Mouse (Mus musculus) heart, adult 9 months (tissue): ENCODE results near the gene Tmem262.

ENCODE experiments used
- DNase-seq, 2 experiments: peaks; one replicate each; pipeline ENCODE4 v3.0.0; 2022; ENCODE audit warnings: low spot score in 2 of 2

The Tmem262 gene

DNA sequence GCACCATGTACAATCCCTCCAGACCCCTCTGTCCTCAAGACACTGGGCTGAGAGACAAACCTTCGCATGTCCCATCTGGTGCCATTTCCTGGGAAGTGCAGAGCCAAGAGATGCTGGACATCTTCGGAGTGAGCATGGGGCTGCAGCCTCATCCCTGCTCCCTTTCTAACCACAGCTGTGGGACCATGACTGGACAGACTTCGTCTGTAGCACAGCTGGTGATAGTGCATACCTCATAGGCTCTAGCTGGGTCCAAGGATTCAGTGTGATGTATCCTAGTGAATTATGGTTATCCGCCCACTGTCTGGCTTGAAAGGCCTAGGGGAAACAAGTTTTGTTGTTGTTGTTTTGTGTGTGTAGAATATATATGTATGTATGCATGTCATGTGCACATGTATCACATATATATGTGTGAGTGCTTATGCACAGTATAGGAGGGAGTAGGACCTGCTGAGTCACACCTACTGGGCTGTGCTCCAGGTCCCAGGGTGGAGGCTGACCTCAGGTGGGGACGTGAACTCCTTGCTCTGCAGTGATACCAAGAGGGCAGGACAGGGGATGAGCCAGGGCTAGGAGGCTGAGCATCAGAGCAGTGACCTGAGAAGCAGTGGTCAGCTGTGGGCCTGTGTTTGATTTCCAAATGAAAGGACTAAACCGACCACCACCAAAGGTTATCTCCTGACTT, 22.5 kb downstream of the Tmem262 start:
- DNase-seq = no peak

- no peak for DNase-seq
Measured at GRCm38 (mm10) chr19:6104476-6104875, 24.6 kb downstream of the Tmem262 start.

- DNase-seq = no peak
Measured at GRCm38 (mm10) chr19:6105586-6105985, 25.8 kb downstream of the Tmem262 start, which contains the start of gene Naaladl1. Naaladl1 (plus strand) TSS chr19:6105782.

GRCm38 (mm10) chr19:6113116-6113515, 33.3 kb downstream of the Tmem262 start:
- DNase-seq = no peak

GRCm38 (mm10) chr19:6116113-6116850, 36.4 kb downstream of the Tmem262 start:
- peak in 1 of 2 experiments; percentile 15 for DNase-seq

DNA sequence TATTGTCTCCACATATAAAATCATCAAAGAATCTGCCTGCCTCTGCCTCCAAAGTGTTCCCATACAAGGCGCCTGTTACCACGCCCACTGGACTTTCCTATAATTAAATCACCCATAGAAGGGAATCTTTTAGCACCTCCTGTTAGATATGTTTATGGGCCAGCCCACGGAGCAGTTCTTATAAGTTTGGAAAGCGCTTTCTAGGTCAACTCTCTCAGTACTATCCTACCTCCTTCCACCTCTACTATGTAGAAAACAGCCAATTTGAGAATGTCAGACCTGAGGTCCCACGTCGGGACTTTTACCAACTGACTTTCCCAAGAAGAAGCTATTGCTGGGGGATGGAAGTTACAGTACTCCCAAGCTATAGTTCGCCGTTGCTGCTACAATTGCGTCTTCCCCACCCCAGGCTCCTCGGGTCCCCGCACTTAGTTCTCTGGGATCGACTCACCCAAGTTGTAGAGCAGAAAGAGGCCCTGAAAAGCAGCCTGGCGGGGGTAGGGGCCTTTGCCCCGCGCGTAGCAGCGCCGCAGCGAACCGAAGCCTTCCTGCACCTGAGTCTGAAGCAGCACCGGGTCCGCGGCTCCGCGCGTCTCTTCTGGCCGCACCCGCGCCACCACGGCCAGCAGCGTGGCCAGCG, 37.6 kb downstream of the Tmem262 start:
- no peak for DNase-seq

DNA sequence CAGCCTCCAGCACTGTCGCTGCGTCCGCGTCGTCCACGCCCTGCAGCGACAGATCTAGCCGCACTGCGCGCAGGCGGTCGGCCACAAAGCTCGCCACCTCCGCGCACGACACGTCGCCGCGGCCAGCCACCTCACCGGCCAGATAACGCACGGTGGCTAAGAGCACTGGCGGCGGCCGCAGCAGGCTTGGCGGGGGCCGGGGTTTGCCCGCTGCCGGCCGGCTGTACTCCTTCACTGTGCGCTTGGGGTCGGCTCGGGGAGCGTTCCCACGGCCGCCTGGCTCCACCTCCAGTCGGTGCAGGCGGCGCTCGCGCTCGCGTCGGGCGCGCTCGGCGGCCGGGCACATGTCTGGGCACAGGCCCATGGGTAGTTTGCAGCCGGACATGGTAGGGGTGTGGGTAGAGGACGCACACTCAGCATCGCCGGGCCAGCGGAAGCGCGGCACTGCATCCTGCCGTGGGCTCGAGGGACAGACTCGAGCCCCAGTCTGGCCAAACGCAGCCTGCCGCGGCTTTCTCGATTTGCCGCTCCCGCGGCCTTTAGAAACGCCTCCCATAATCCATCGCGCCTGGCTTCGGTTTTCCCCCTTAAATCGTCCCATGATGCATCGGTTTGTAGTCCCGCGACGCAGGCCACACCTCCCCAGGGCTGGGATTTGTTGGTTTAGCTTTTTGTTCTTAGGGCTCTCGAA, 38.3 kb downstream of the Tmem262 start, which contains the start of gene Sac3d1:
Sac3d1 (minus strand) TSS at position 665 of the 691 bp plus-strand sequence.
- DNase-seq = peak; percentile 88 to 89

- no peak for DNase-seq
Measured at GRCm38 (mm10) chr19:6118677-6119185, 38.9 kb downstream of the Tmem262 start.

DNA sequence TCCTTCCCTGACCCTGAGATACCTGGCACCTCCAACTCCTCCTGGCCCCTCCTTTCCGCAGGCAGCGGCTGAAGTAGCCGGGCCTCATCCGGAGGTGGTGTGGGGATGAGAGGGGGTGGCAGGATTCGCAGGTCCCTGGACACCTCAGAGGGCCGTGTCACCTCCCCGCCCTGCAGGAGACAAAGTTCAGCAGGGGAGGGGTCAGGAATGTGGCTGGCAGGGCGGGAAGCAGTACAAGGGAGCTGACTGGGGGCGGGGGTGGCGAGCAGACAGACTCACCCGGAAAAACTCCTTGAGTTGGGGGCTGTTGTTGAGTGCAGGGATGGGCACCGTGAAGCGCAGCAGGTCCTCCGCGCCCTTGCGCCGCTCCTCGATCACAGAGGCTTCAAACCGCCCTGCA, 41.9 kb downstream of the Tmem262 start:
- DNase-seq = no peak

- no peak for DNase-seq
Measured at GRCm38 (mm10) chr19:6123330-6123729, 43.5 kb downstream of the Tmem262 start.

DNA sequence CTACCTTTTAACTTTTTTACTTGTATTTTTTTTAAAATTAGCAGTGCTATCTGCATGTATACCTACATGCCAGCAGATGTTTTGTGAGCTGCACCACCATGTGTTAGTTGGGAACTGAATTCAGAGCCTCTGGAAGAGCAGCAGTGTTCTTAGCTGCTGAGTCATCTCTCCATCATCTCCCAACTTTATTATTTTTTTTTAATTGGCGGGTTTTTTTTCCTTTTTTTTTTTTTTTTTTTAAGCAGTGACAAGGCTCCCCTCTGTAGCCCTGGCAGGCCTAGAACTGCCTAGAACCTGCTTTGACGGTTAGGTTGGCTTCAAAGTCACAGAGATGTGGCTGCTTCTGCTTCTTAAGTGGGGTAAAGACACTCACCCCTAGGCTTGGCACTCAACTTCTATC, 45.1 kb downstream of the Tmem262 start:
- DNase-seq = no peak

GRCm38 (mm10) chr19:6126289-6126688, 46.5 kb downstream of the Tmem262 start:
- DNase-seq = peak in 1 of 2 experiments; percentile 47

- no peak for DNase-seq
Measured at GRCm38 (mm10) chr19:6126789-6127580, 47.2 kb downstream of the Tmem262 start.

- DNase-seq = peak; percentile 94 to 97
Measured at GRCm38 (mm10) chr19:6127760-6128341, 48.0 kb downstream of the Tmem262 start, which contains the start of gene Snx15. Snx15 (minus strand) TSS chr19:6128304.
